Mouse (Mus musculus): ENCODE data around the gene Neb. TPM values are rescaled to one million over a fixed set of nuclear protein-coding genes. Genes with fewer than 3 reads are reported as not detected.
"Not testable (repeated sequence)": the region's sequence is repeated elsewhere in the genome, so short reads cannot be mapped to it uniquely, and the experiment has no call there.

Neb gene
- total RNA-seq, 4 experiments from 2014 or later, result 8.2 to 15.0 (median 9.2) TPM

GRCm38 (mm10) chr2:52193629-52194028 lies 184.6 kb downstream of the Neb start:
- no peak for DNase-seq (ENCODE audit: low spot score)

DNA sequence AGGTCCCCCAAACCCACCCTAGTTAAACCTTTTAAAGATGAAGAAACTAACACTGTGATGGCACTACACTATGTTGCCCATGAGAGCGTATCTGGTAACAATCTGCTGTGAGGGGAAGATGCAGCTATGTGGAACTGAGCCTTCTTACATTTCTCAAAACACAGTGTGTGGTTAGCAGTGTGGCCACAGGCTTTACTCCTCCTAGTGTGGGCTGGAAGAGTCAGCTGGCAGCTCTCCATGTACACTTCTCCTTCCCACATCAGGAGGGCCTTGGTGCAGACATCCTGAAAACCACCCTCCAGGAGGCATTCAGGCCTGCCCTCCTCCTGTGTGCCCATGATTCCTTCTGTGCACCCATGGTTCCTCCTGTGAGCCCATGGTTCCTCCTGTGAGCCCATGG lies 198.6 kb downstream of the Neb start:
- DNase-seq (ENCODE audit: low spot score), result no peak

DNA sequence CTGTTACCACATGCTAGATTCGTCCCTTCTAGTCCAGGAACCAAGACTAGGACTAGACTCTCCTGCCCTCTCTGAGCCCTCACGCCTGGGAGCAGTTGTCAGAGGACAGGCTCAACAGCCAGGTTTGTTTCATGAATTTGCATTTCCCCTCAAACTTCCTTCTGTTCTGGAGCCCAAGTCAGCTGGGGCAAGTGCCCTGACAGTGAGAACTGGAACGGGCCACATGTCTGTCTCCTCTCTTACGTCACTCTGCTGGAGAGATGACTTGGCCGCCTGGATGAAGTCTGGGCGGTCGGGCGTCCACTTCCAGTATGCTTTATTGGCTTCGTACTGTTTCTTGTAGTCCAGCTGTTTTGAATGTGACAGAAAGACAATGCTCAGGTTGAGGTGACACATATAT lies 200.5 kb downstream of the Neb start:
- DNase-seq (ENCODE audit: low spot score), result no peak

DNA sequence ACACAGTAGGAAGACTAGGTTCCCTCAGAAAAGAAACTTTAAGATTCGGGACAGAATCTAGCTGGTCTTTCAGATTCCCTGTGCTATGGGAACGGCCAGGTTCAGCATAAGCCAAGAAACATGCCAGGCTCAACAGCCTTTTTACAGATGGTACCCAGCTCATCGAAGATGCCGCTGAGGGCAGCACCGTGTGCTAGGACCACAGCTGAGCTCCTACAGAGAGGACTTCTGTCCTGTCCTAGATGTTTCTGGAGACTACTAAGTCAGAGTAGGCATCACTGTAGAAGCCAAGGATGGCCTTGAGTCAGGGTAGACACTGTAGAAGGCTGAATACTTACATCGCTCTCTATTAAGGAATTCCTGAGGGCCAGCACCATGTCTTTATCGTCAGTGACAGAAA lies 201.1 kb downstream of the Neb start:
- DNase-seq (ENCODE audit: low spot score), result no peak

GRCm38 (mm10) chr2:52176537-52176936 lies 201.7 kb downstream of the Neb start:
- DNase-seq (ENCODE audit: low spot score), result no peak

GRCm38 (mm10) chr2:52174951-52175350 lies 203.3 kb downstream of the Neb start:
- DNase-seq (ENCODE audit: low spot score), result no peak

- DNase-seq (ENCODE audit: low spot score), result no peak
Observed at GRCm38 (mm10) chr2:52169243-52170005, 208.8 kb downstream of the Neb start.

DNA sequence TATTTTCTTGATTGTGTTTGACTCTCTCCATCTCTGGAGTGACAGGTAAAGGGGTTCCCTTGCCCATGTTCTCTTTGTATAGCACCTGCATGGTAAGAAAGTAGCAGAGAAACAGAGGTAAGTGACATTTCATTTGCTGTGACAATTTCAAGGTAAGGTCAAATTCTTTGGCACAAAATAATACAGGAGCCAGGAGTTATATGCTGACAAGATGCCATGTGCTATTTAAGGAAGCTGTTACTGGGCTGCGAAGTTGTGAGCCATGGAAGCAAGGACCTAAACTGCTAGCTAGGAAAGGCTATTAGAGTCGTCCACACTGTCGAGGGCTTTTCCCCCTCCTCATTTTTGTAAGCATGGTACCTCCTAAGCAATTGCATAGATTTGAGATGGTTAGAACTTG lies 225.2 kb downstream of the Neb start:
- DNase-seq (ENCODE audit: low spot score), result peak; percentile 6

DNA sequence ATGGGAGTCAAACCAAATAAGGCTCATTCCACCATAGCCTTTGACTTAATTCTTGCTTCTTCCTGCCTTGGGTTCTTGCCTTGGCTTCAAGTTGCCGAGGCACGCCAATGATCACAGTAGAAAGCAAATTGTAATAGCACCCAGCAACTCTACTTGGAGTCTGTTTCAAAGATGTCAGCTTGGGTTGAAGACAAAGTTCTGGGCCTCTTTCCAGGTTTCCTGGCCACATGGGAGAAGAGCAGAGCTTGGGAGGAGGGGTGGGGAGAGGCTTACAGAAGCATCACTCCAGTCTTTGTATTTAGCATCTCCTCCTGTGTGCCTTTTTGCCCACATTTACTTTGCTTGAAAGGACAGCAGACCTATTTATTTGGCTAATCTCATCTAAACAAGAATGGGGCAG lies 244.9 kb downstream of the Neb start:
- peak; percentile 28 for DNase-seq (ENCODE audit: low spot score)

- not testable (repeated sequence) for DNase-seq (ENCODE audit: low spot score)
Observed at GRCm38 (mm10) chr2:52131370-52131769, 246.9 kb downstream of the Neb start.

- no peak for DNase-seq (ENCODE audit: low spot score)
Observed at GRCm38 (mm10) chr2:52114086-52114485, 264.2 kb downstream of the Neb start.

Small RNA genes lying within 50 kb of the gene (microRNA-seq; reads per million reads assigned to microRNA genes)
- not detected for gene Gm22095

Other genes with a start within 250 kb of the Neb start
- gene Arl5a, start 46.4 kb upstream of the Neb start, total RNA-seq (2022), result 10 to 100 TPM; 33.6 to 40.2 (median 35.9) TPM